Mouse (Mus musculus) intestine, embryonic 16.5 days (tissue): ENCODE measurements around the gene Zfr2. TPM values are rescaled to one million over a fixed set of nuclear protein-coding genes. Genes with fewer than 3 reads are reported as not detected.
"Not testable (repeated sequence)": the region's sequence is repeated elsewhere in the genome, so short reads cannot be mapped to it uniquely, and the experiment has no call there.

Experiments used
- ATAC-seq: fragments of 200-750 bp; cut with Nextera tagmentation; 2 replicates; pipeline ENCODE4 v1.8.0; 2017; ENCODE audit warnings: moderate TSS enrichment, moderate library complexity
- H3K27ac ChIP-seq: fragments of 300-500 bp; sonication (generic); 2 replicates; pipeline ENCODE4 v1.5.1; 2014; ENCODE audit warnings: mild to moderate bottlenecking, low read length
- H3K27me3 ChIP-seq: fragments of 300-500 bp; sonication (generic); replicated peaks from 2 replicates; pipeline ENCODE4 v1.6.1; 2014; ENCODE audit warnings: low read length, control low read depth, mixed read lengths; ENCODE audit not compliant: control insufficient read depth, insufficient read depth
- H3K36me3 ChIP-seq: fragments of 300-500 bp; sonication (generic); 2 replicates; pipeline ENCODE4 v1.6.1; 2014; ENCODE audit warnings: low read length, control low read depth; ENCODE audit not compliant: control insufficient read depth, insufficient read depth
- H3K4me1 ChIP-seq: fragments of 300-500 bp; sonication (generic); 2 replicates; pipeline ENCODE4 v1.6.1; 2014; ENCODE audit warnings: low read length, control low read depth, mixed read lengths; ENCODE audit not compliant: control insufficient read depth, insufficient read depth
- H3K4me2 ChIP-seq: fragments of 300-500 bp; sonication (generic); 2 replicates; pipeline ENCODE4 v1.6.1; 2014; ENCODE audit warnings: low read depth, low read length, control low read depth
- H3K4me3 ChIP-seq: fragments of 300-500 bp; sonication (generic); 2 replicates; pipeline ENCODE4 v1.5.1; 2014; ENCODE audit warnings: mild to moderate bottlenecking, low read length
- H3K9ac ChIP-seq: fragments of 300-500 bp; sonication (generic); 2 replicates; pipeline ENCODE4 v1.6.1; 2014; ENCODE audit warnings: low read depth, low read length
- H3K9me3 ChIP-seq: fragments of 300-500 bp; sonication (generic); 2 replicates; pipeline ENCODE4 v1.6.1; 2016; ENCODE audit warnings: low read length, control low read depth; ENCODE audit not compliant: control insufficient read depth
- WGBS: fragments of 180-500 bp; shearing (Covaris S2); extraction: QIAGEN DNeasy Blood & Tissue Kit; methylation state at CpG from one replicate; pipeline ENCODE4 v1.1.7; 2014; 5-methylcytosine and 5-hydroxymethylcytosine counted together
- polyA plus RNA-seq: library from polyadenylated mRNA; unstranded; fragments of >200 nt; fragmentation: Nextera tagmentation; extraction: Ambion mirVana; gene quantifications from 2 replicates; pipeline ENCODE4 v1.2.1, GENCODE M21; 2015

Gene Zfr2
- polyA plus RNA-seq, 1 experiment from 2014 or later, result 7.1 TPM

DNA sequence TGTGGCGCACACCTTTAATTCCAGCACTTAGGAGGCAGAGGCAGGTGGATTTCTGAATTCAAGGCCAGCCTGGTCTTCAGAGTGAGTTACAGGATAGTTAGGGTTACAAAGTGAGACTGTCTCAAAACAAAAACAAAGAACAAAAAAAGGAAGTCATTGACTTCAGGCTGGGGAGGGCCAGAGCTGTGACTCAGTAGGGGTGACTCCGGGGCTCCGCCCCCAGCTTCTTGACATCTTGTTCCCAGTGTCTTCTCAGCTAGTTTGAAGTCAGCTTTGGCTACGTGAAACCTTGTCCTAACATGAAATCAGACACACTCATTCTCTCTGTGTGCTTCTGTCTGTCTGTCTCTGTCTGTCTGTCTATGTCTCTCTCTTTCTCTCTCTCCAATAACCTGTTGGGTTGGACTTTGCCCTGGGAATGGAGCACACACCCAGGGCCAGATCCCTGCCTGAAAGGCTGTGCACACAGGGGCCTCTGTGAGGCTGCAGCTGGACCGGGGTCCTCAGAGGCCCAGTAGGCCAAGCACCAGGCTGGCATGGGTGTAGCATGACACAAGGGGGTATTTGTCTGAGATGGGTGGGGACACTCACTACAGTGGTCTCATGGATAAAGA is 11.4 kb upstream of the Zfr2 start:
- H3K36me3 ChIP-seq, result no peaks in the 10 kb centered on the region
- H3K4me3 ChIP-seq, result no peak overlapping the region
- H3K9me3 ChIP-seq, result no peaks in the 10 kb centered on the region
- no peak overlapping the region; the same call in 1 of the 2 replicates for H3K4me2 ChIP-seq
- peak; percentile 88 for ATAC-seq
- H3K4me1 ChIP-seq, result no peaks in the 10 kb centered on the region; the same call in 1 of the 2 replicates
- H3K27me3 ChIP-seq, result no peaks in the 10 kb centered on the region
- 0 out of 2 replicates have a peak overlapping the region, but pooled peaks have one; percentile 3 for H3K9ac ChIP-seq
- peak overlapping the region; percentile 80 for H3K27ac ChIP-seq
- 77% methylated on average over 5 of the region's 5 CpGs for WGBS

DNA sequence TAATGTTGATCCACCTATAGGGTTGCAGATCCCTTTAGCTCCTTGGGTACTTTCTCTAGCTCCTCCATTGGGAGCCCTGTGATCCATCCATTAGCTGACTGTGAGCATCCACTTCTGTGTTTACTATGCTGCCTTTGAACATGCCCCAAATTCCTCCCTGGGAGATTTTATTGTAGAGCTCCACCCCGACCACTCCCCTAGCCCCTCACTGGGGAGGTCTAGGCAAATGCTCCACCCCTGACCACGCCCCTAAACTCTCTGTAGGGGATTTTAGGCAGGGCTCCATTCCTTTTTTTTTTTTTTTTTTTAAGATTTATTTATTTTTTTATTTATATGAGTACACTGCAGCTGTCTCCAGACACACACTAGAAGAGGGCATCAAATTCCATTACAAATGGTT is 9.2 kb upstream of the Zfr2 start:
- H3K4me2 ChIP-seq, H3K4me3 ChIP-seq, H3K9ac ChIP-seq, H3K27ac ChIP-seq, H3K9me3 ChIP-seq, H3K27me3 ChIP-seq, ATAC-seq, H3K36me3 ChIP-seq, H3K4me1 ChIP-seq: not testable (repeated sequence)
- WGBS, result 60% methylated on average over 2 of the region's 2 CpGs

DNA sequence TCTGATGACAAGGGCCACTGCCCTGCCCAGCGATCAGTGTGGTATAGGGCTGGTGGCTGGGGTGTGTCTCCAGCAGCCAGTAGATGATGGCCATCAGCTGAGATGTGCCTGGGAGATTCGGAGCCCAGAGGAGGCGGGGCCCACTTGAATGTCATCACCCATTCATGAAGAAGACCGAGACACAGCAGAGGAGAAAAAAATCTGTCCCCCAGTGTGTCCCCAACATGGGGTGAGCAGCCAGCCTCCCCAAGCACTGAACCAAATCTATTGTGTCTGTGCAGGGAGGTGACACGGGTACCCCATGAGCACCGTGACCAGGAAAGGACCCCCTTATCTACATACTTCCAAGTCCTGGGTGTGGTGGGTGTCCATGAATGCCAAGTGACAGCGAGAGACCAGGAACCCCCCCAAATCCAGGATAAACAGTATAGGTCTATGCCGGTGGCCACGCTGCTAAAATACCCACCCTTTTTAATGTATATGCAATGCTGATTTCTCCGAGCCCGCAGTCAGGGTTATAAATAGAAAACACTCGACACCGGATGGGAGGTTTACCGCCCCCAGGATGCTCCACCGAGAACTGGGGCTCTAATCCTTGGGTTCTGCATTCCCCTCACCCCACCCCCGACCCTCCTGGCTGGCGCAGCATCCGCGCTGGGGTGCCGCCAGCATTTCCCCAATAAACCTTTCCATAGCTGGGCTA is 3.1 kb upstream of the Zfr2 start:
- H3K9me3 ChIP-seq, result no peaks in the 10 kb centered on the region
- H3K4me3 ChIP-seq, result peak overlapping the region; percentile 15
- ATAC-seq, result no peak
- H3K27ac ChIP-seq, result no peak overlapping the region
- H3K27me3 ChIP-seq, result peaks cover 15% of the 10 kb centered on the region
- peak overlapping the region; percentile 24; the same call in 1 of the 2 replicates for H3K9ac ChIP-seq
- peaks cover 24% of the 10 kb centered on the region for H3K4me1 ChIP-seq
- H3K4me2 ChIP-seq, result 0 out of 2 replicates have a peak overlapping the region, but pooled peaks have one; percentile 9
- no peaks in the 10 kb centered on the region for H3K36me3 ChIP-seq
- WGBS, result 16% methylated on average over 20 of the region's 20 CpGs

DNA sequence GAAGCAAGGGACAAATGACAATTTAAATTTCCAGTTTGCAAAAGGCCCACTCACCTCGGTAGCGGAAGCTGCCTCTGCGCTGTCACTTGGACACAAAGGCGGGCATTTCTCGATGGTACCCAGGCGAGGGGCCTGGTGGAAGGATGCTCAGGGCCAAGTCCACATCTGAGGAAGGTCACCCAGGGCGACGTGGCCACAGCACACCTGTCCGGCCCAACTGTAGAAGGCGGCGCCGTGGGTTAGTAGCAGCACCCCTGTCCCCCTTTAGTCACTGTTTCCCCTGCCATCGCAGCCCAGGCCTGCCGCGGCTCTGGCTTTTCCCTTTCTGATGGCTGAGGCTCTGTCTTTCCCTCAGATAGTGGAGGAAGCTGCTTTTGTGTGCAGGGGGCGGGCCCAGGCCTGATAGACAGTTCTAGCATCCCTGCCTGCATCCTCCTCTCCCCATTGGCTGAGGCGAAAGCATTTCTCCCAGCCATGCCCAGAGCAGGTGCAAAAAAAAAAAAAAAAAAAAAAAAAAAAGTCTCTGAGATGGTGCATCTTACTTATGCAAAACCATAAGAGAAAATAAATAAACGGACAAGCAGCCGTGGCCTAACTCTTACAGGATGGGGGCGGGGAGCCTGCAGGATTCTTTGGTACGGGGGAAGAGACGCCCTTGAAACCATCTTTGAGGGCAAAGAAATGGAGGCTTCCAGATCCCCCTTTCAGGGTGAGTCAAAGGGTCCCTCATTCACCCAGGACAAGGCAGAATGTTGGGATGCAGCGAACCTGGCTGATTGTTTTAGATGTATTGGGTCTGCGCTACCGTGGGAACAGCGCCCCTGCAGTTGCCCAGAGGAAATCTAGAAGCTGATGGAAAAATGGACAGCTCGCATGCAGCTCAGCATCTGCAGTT is 2.3 kb upstream of the Zfr2 start, which contains the start of gene Atcay:
Atcay (minus strand) TSS at position 396 of the 895 bp plus-strand sequence.
- H3K36me3 ChIP-seq, result no peaks in the 10 kb centered on the region
- H3K9me3 ChIP-seq, result no peaks in the 10 kb centered on the region
- 0 out of 2 replicates have a peak within 1 kb of the TSS, but pooled peaks have one; percentile 9 for H3K4me2 ChIP-seq
- no peak for ATAC-seq
- no peak within 1 kb of the TSS for H3K27ac ChIP-seq
- peak within 1 kb of the TSS; percentile 15 for H3K4me3 ChIP-seq
- H3K27me3 ChIP-seq, result peaks cover 15% of the 10 kb centered on the region
- 12% methylated on average over 27 of the region's 27 CpGs for WGBS
- peaks cover 24% of the 10 kb centered on the region for H3K4me1 ChIP-seq
- peak within 1 kb of the TSS; percentile 24; the same call in 1 of the 2 replicates for H3K9ac ChIP-seq

DNA sequence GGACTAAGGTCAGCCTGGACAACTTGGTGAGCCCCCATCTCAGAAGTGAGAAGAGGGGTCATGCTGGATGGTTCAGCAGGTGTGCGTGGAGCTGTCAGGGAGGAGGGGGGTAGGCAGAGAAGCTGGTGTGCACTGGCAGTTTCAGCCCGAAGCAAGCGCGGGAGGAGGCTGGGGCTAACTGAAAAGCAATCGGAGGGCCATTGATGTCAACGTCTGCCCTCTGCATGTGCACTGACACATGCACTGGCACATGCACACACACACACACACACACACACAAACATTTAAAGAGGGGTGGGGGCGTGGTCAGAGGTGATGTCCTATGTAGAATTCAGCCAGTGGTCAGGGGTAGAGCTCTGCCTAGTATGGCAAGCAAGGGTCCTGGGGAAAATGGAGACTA is 1.5 kb upstream of the Zfr2 start:
- Histone ChIP-seq H3K27me3 (peaks cover 15% of the 10 kb centered on the region), H3K9ac (no peak overlapping the region), H3K4me1 (peaks cover 24% of the 10 kb centered on the region), H3K4me2 (no peak overlapping the region), H3K4me3 (no peak overlapping the region), H3K36me3 (no peaks in the 10 kb centered on the region), H3K27ac (no peak overlapping the region), H3K9me3 (no peaks in the 10 kb centered on the region)
- 56% methylated on average over 7 of the region's 7 CpGs for WGBS
- no peak for ATAC-seq

DNA sequence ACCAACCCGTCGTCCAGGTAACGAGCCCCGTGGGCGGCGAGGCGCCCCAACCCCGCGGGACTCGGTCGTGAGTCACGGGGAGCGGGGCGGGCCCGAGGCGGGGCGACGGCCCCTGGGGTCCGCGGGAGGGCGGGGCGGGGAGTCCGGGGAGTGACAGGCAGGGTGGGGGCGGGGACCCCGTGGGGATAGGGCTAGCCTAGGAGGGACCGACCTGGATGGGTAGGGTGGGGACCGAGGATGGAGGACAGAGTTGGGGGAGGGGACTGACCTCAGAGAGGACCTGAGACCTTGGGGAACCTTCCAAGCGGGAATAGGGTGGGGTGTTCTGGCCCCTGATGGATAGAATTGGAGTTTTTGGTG is 251 bp downstream of the Zfr2 start:
- Histone ChIP-seq H3K36me3 (no peaks in the 10 kb centered on the region), H3K4me1 (peaks cover 24% of the 10 kb centered on the region), H3K9me3 (no peaks in the 10 kb centered on the region), H3K4me3 (peak overlapping the region; percentile 78), H3K27ac (peak overlapping the region; percentile 77), H3K9ac (peak overlapping the region; percentile 86), H3K27me3 (peaks cover 15% of the 10 kb centered on the region), H3K4me2 (peak overlapping the region; percentile 79)
- WGBS, result under 1% methylated on average over 28 of the region's 28 CpGs
- peak; percentile 72; the same call in 1 of the 2 replicates for ATAC-seq

DNA sequence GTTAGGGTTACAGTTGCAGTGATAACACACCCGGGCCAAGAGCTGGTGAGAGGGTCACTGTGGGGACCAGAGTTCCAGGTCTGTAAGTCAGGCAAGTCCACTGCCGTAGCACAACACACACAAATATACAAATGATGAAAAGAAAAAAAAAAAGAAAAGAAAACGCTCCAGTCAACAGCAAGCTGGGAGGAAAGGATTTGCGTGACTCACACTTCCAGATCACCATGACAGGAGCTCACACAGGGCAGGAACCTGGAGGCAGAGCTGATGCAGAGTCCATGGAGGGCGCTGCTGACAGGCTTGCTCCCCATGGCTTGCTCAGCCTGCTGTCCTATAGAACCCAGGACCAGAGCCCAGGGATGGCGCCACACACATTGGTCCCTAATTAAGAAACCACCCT is 1.3 kb downstream of the Zfr2 start:
- Histone ChIP-seq H3K36me3 (no peaks in the 10 kb centered on the region), H3K4me3 (peak overlapping the region; percentile 78; the same call in 1 of the 2 replicates), H3K27ac (peak overlapping the region; percentile 77), H3K9me3 (no peaks in the 10 kb centered on the region), H3K4me1 (peaks cover 24% of the 10 kb centered on the region), H3K4me2 (peak overlapping the region; percentile 79; the same call in 1 of the 2 replicates), H3K27me3 (peaks cover 20% of the 10 kb centered on the region), H3K9ac (peak overlapping the region; percentile 86)
- WGBS, result 77% methylated on average over 6 of the region's 6 CpGs
- no peak for ATAC-seq

DNA sequence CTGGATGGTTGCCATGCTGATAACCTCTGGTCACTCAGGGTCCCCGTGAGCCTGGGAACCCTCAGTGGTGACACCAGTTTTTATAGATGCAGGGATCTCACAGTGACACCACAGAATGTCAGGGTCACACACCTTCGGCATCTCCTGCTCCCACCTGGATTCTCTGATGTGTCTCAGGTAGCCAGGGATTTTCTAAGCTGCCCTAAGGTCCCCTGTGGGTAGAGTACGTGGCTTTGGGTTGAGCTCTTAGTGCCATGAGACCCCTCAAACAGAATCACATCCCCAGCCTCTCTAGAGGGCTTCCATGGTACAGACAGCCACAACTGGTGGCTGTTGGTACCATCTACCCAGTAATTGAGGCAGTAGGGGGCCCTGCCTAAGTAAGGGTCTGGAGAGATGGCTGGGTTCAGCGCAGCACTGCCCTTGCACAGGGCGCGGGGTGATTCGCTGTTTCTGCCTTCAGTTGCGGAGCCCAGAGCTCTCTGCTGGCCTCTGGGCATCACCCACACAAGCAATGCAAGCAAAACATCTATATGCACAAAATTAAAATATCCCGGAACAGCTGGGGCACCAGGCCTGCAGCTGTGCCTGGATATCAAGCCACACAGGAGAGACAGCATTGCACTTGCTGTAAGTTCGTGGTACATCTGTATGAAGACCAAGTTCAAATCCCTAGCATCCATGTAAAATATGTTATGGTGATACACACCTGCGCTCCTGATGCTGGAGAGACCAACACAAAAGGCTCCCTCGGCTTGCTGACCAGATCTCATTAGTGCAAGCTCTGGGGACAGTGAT is 3.7 kb downstream of the Zfr2 start:
- Histone ChIP-seq H3K4me1 (peaks cover 17% of the 10 kb centered on the region), H3K4me3 (no peak overlapping the region), H3K9ac (no peak overlapping the region), H3K27me3 (peaks cover 18% of the 10 kb centered on the region), H3K36me3 (no peaks in the 10 kb centered on the region), H3K4me2 (no peak overlapping the region), H3K27ac (no peak overlapping the region), H3K9me3 (no peaks in the 10 kb centered on the region)
- ATAC-seq, result no peak
- WGBS, result 86% methylated on average over 12 of the region's 12 CpGs
